ENCODE assay signal across 8 mouse cellular contexts in the genomic region with DNA sequence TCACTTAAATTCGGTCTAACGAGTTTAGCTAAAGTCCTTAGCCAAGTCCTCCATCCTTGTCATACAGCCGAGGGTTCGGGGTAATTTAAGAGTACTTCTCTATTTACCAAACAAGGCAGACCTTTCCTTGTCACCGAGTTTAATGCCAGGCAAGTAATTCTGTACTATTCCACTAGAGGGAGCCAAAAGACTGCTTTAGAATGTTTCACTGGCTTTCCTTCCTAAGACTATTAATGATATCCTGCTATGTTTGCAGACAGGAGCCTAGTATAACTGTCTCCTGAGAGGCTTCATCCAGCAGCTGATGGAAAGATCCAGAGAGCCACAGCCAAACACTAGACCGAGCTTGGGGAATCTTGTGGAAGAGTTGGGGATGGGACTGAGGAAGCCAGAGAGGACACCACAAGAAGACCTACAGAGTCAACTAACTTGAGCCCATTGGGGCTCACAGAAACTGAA. TPM values are rescaled to one million over a fixed set of nuclear protein-coding genes. Genes with fewer than 3 reads are reported as not detected.
DNase-seq lines count a peak whose midpoint lies in the region; ATAC-seq and TF ChIP-seq lines count a peak whose summit lies in the region.

No protein-coding gene starts in this region.

- intact Hi-C loops in heart, postnatal 25 days (cut with DNase I) = loop anchor here (1.0 to 10.0 kb wide), 4 partner anchors 105 to 1360 kb away; no protein-coding TSS in a partner anchor

- DNase-seq in heart, adult 11 months = peak; percentile 87
- DNase-seq in heart, postnatal 25 days (ENCODE audit: low spot score) = no peak
- DNase-seq in heart, postnatal 0 days (ENCODE audit: low spot score) = peak; percentile 81
- DNase-seq in kidney, postnatal 36 days = peak; percentile 14 to 59
- peak; percentile 77 for DNase-seq in lung, postnatal 10 days
- peak; percentile 91 for DNase-seq in retina, postnatal 1 day

- no peaks in the 10 kb centered on the region for H3K9me3 ChIP-seq in embryonic facial prominence, embryonic 13.5 days
- no peaks in the 10 kb centered on the region for H3K9me3 ChIP-seq in heart, postnatal 0 days (replicated peaks; ENCODE audit: control insufficient read depth, low read length)

- peak; percentile 79 for ATAC-seq in activated CD4-positive, CD25-positive, alpha-beta regulatory T cell, adult 4 months
- no peak for ATAC-seq in embryonic facial prominence, embryonic 13.5 days (ENCODE audit: insufficient number of reproducible peaks, insufficient read depth, low FRiP score, low TSS enrichment, low read depth)
- ATAC-seq in heart, postnatal 0 days (ENCODE audit: insufficient read depth, low read depth) = peak; percentile 69; the same call in 1 of the 2 replicates

- TF ChIP-seq EP300 in heart, postnatal 0 days (IDR thresholded peaks at IDR 0.05; ENCODE audit: low read depth) = no peak

- WGBS in embryonic facial prominence, embryonic 13.5 days = 4% methylated on average over 6 of the region's 6 CpGs
- 2% methylated on average over 6 of the region's 6 CpGs for WGBS in heart, postnatal 0 days

- peak overlapping the region; percentile 54 for H3K4me2 ChIP-seq in embryonic facial prominence, embryonic 13.5 days
- H3K4me2 ChIP-seq in heart, postnatal 0 days (ENCODE audit: low read depth, low read length) = peak overlapping the region; percentile 56

- peak; percentile 91 for TF ChIP-seq CTCF in heart, postnatal 0 days (IDR thresholded peaks at IDR 0.05; ENCODE audit: low read depth)

- no peaks in the 10 kb centered on the region for H3K4me1 ChIP-seq in embryonic facial prominence, embryonic 13.5 days
- H3K4me1 ChIP-seq in heart, postnatal 0 days (ENCODE audit: control insufficient read depth, insufficient read depth) = no peaks in the 10 kb centered on the region

- H3K36me3 ChIP-seq in embryonic facial prominence, embryonic 13.5 days = no peaks in the 10 kb centered on the region
- H3K36me3 ChIP-seq in heart, postnatal 0 days (replicated peaks; ENCODE audit: control insufficient read depth, insufficient read depth, low read length) = no peaks in the 10 kb centered on the region

- peak overlapping the region; percentile 26 for H3K4me3 ChIP-seq in embryonic facial prominence, embryonic 13.5 days
- H3K4me3 ChIP-seq in heart, postnatal 0 days (ENCODE audit: low read depth, low read length) = peak overlapping the region; percentile 25

- peak overlapping the region; percentile 44; the same call in 1 of the 2 replicates for H3K9ac ChIP-seq in embryonic facial prominence, embryonic 13.5 days
- no peak overlapping the region for H3K9ac ChIP-seq in heart, postnatal 0 days (replicated peaks; ENCODE audit: low read depth, low read length)

- H3K27ac ChIP-seq in embryonic facial prominence, embryonic 13.5 days = no peak overlapping the region
- H3K27ac ChIP-seq in heart, postnatal 0 days (ENCODE audit: low read depth) = no peak overlapping the region

- H3K27me3 ChIP-seq in embryonic facial prominence, embryonic 13.5 days = peaks cover 25% of the 10 kb centered on the region
- no peaks in the 10 kb centered on the region for H3K27me3 ChIP-seq in heart, postnatal 0 days (ENCODE audit: control insufficient read depth, insufficient read depth, low read length)

RNA-seq across cellular contexts. Expression of gene Ptf1a, which starts 30.4 kb away (rescaled TPM):
- not detected for total RNA-seq in heart, postnatal 25 days (2021)
- not detected for polyA plus RNA-seq in activated CD4-positive, CD25-positive, alpha-beta regulatory T cell, adult 4 months (2017; shearing (Covaris generic))
- not detected in 2 replicates for polyA plus RNA-seq in embryonic facial prominence, embryonic 13.5 days (2015; fragmentation: Nextera tagmentation; extraction: Ambion mirVana)
- not detected in 2 replicates for total RNA-seq in heart, postnatal 0 days (2014; rRNA removed; ENCODE audit: low replicate concordance)
- polyA plus RNA-seq in heart, postnatal 0 days (2015; fragmentation: Nextera tagmentation; extraction: Ambion mirVana) = not detected in 2 replicates

RNA-seq across cellular contexts. Expression of gene Msrb2, which starts 43.9 kb away (rescaled TPM):
- 10 to 100 TPM; 59.2 to 64.0 TPM for total RNA-seq in heart, postnatal 25 days (2021)
- polyA plus RNA-seq in activated CD4-positive, CD25-positive, alpha-beta regulatory T cell, adult 4 months (2017; shearing (Covaris generic)) = 10 to 100 TPM; 15.1 to 17.8 TPM
- polyA plus RNA-seq in embryonic facial prominence, embryonic 13.5 days (2015; fragmentation: Nextera tagmentation; extraction: Ambion mirVana) = 29.2 and 33.2 TPM in 2 replicates
- 26.6 and 62.1 TPM in 2 replicates for total RNA-seq in heart, postnatal 0 days (2014; rRNA removed; ENCODE audit: low replicate concordance)
- 62.1 and 62.3 TPM in 2 replicates for polyA plus RNA-seq in heart, postnatal 0 days (2015; fragmentation: Nextera tagmentation; extraction: Ambion mirVana)
